Mouse (Mus musculus) ES-E14 (cell line): Measurements from ENCODE around the gene Gstm4.

ENCODE experiments used
- CHD2 ChIP-seq: IDR thresholded peaks from 2 replicates; pipeline ENCODE4 v1.6.1; 2014; ENCODE audit warnings: mild to moderate bottlenecking, low read depth, low read length, inconsistent platforms
- MAFK ChIP-seq: IDR thresholded peaks from 2 replicates; pipeline ENCODE4 v1.6.1; 2014; ENCODE audit warnings: mild to moderate bottlenecking, low read depth, low read length, inconsistent platforms; ENCODE audit not compliant: insufficient read depth
- ZC3H11A ChIP-seq: IDR thresholded peaks from 2 replicates; pipeline ENCODE4 v1.6.1; 2012; ENCODE audit warnings: low read depth, mild to moderate bottlenecking, inconsistent platforms, low read length, borderline replicate concordance
- ZNF384 ChIP-seq: IDR thresholded peaks from 2 replicates; pipeline ENCODE4 v1.6.1; 2012; ENCODE audit warnings: low read depth, low read length, inconsistent platforms

- TF ChIP-seq ZNF384 (no peak), CHD2 (no peak), MAFK (no peak), ZC3H11A (no peak)
Measured at GRCm38 (mm10) chr3:108090561-108090960, 45.9 kb upstream of the Gstm4 start.
